8 mouse cellular contexts compared by ENCODE assay signal in the genomic region with DNA sequence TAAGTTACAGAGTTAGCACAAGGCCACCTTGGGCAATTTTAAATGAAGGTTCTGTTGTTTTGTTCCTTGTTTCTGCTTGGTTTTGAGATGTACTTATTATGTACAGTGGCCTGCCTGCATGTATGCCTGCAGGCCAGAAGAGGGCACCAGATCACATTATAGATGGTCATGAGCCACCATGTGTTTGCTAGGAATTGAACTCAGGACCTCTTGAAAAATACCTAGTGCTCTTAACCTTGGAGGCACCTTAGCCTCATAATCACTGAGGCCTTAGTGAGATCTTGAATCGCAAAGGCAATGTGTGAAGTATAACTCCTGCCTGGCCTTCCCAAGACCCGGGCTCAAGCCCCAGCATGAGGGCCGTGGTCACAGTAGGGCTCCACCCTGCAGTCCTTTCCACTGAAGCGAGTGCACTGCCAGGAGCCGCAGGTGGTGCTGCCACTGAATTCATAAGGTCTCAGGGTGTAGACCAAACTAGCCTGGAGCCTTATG. TPM values are rescaled to one million over a fixed set of nuclear protein-coding genes. Genes with fewer than 3 reads are reported as not detected.
DNase-seq lines count a peak whose midpoint lies in the region; ATAC-seq and TF ChIP-seq lines count a peak whose summit lies in the region.

No protein-coding gene starts in this region.

- H3K27ac ChIP-seq in liver, adult 2 months (replicated peaks; ENCODE audit: insufficient read depth, low read depth, low read length), result peak overlapping the region; percentile 39

- H3K4me3 ChIP-seq in liver, adult 2 months (ENCODE audit: insufficient read depth, low read depth, low read length), result no peak overlapping the region

- H3K9ac ChIP-seq in liver, adult 2 months (ENCODE audit: low read depth, low read length), result peak overlapping the region; percentile 40

- DNase-seq in adrenal gland, postnatal 14 days, result peak; percentile 42
- no peak for DNase-seq in adrenal gland, adult 18-20 months (ENCODE audit: low spot score in 2 of 2)
- DNase-seq in liver, adult 2 months (ENCODE audit: extremely low read depth, low read depth, low spot score), result no peak
- no peak for DNase-seq in liver
- DNase-seq in spleen, postnatal 36 days (ENCODE audit: low spot score in 2 of 2), result peak; percentile 10 to 37
- no peak for DNase-seq in urinary bladder, postnatal 25 days (ENCODE audit: low spot score)
- DNase-seq in frontal cortex, adult 2 months (ENCODE audit: extremely low spot score in 1 of 2, low spot score in 1 of 2), result no peak

- peaks cover 4% of the 10 kb centered on the region; the same call in 1 of the 2 replicates for H3K36me3 ChIP-seq in liver, adult 2 months (ENCODE audit: control insufficient read depth, insufficient read depth, low read length)

- TF ChIP-seq CTCF in liver, adult 2 months (IDR thresholded peaks at IDR 0.05; ENCODE audit: low read depth, low read length), result peak; percentile 62

- WGBS in liver, adult 2 months, result 63% methylated on average over 5 of the region's 5 CpGs

- peaks cover 76% of the 10 kb centered on the region for H3K79me2 ChIP-seq in liver, adult 2 months (ENCODE audit: control insufficient read depth, insufficient read depth, low read length)

- no peak for TF ChIP-seq POLR2A in liver, adult 2 months (IDR thresholded peaks at IDR 0.05; ENCODE audit: extremely low read depth, insufficient read depth, low read length)

- ATAC-seq in erythroblast, adult 5-6 weeks (replicated peaks; ENCODE audit: low FRiP score, poor library complexity, severe bottlenecking), result 0 out of 2 replicates have a peak, but pooled peaks have one; percentile 23

- no peaks in the 10 kb centered on the region for H3K27me3 ChIP-seq in liver, adult 2 months (ENCODE audit: control insufficient read depth, insufficient read depth, low read length)

- peaks cover 39% of the 10 kb centered on the region for H3K4me1 ChIP-seq in liver, adult 2 months (ENCODE audit: control insufficient read depth, insufficient read depth, low read length)

RNA-seq across cellular contexts. Expression of gene Nudt4, which starts 6.6 kb away (rescaled TPM):
- total RNA-seq in adrenal gland, postnatal 14 days (2021), result 103 and 113 TPM in 2 replicates
- 100 to 1,000 TPM; 138 to 187 TPM for total RNA-seq in adrenal gland, adult 18-20 months (2021)
- total RNA-seq in liver, adult 2 months (2014; rRNA removed), result 88.2 and 91.5 TPM in 2 replicates
- 36.7 and 37.2 TPM in 2 replicates for polyA plus RNA-seq in liver, adult 2 months (2012; rRNA removed)
- 103 and 137 TPM in 2 replicates for total RNA-seq in erythroblast, adult 5-6 weeks (2015; ENCODE audit: low replicate concordance)
- 135 and 144 TPM in 2 replicates for total RNA-seq in erythroblast, adult 5-6 weeks (2017; ENCODE audit: low replicate concordance)
- polyA plus RNA-seq in frontal cortex, adult 2 months (2012; rRNA removed), result 83.8 and 87.2 TPM in 2 replicates

RNA-seq across cellular contexts. Expression of gene Ube2n, which starts 42.4 kb away (rescaled TPM):
- total RNA-seq in adrenal gland, postnatal 14 days (2021), result 133 and 134 TPM in 2 replicates
- 100 to 1,000 TPM; 138 to 139 TPM for total RNA-seq in adrenal gland, adult 18-20 months (2021)
- total RNA-seq in liver, adult 2 months (2014; rRNA removed), result 29.6 and 34.1 TPM in 2 replicates
- polyA plus RNA-seq in liver, adult 2 months (2012; rRNA removed), result 19.1 and 19.2 TPM in 2 replicates
- total RNA-seq in erythroblast, adult 5-6 weeks (2015; ENCODE audit: low replicate concordance), result 139 and 159 TPM in 2 replicates
- 19.4 and 23.5 TPM in 2 replicates for total RNA-seq in erythroblast, adult 5-6 weeks (2017; ENCODE audit: low replicate concordance)
- polyA plus RNA-seq in frontal cortex, adult 2 months (2012; rRNA removed), result 165 and 182 TPM in 2 replicates

RNA-seq across cellular contexts. Expression of gene Mrpl42, which starts 55.6 kb away (rescaled TPM):
- total RNA-seq in adrenal gland, postnatal 14 days (2021), result 178 and 191 TPM in 2 replicates
- 100 to 1,000 TPM; 123 to 155 TPM for total RNA-seq in adrenal gland, adult 18-20 months (2021)
- 84.1 and 98.5 TPM in 2 replicates for total RNA-seq in liver, adult 2 months (2014; rRNA removed)
- polyA plus RNA-seq in liver, adult 2 months (2012; rRNA removed), result 73.1 and 78.5 TPM in 2 replicates
- total RNA-seq in erythroblast, adult 5-6 weeks (2015; ENCODE audit: low replicate concordance), result 29.2 and 61.9 TPM in 2 replicates
- 18.5 and 27.3 TPM in 2 replicates for total RNA-seq in erythroblast, adult 5-6 weeks (2017; ENCODE audit: low replicate concordance)
- polyA plus RNA-seq in frontal cortex, adult 2 months (2012; rRNA removed), result 141 and 147 TPM in 2 replicates

Comparison
In these comparisons a context has a peak if more than half of its experiments do, and no peak if none do; other contexts are left out.
1. DNase-seq: peak in adrenal gland, postnatal 14 days (single experiment) and spleen, postnatal 36 days (2 of 2); none in adrenal gland, adult 18-20 months (0 of 2), liver, adult 2 months (single experiment), liver (single experiment), urinary bladder, postnatal 25 days (single experiment) and frontal cortex, adult 2 months (0 of 2).